Mouse (Mus musculus) heart, embryonic 15.5 days (tissue): ENCODE data around the gene Utp20. TPM values are rescaled to one million over a fixed set of nuclear protein-coding genes. Genes with fewer than 3 reads are reported as not detected.
A peak's percentile ranks its signal among the peaks of the same experiment; 100 is the strongest.
"Not testable (repeated sequence)": the region's sequence is repeated elsewhere in the genome, so short reads cannot be mapped to it uniquely, and the experiment has no call there.

Source experiments
- ATAC-seq: fragments of 200-750 bp; cut with Nextera tagmentation; replicated peaks from 2 replicates; pipeline ENCODE4 v1.8.0; 2017; ENCODE audit warnings: low read depth, moderate TSS enrichment; ENCODE audit not compliant: insufficient number of reproducible peaks, insufficient read depth, low FRiP score
- H3K27ac ChIP-seq: fragments of 300-500 bp; sonication (generic); 2 replicates; pipeline ENCODE4 v1.5.1; 2015; ENCODE audit warnings: mild to moderate bottlenecking, inconsistent platforms
- H3K27me3 ChIP-seq: fragments of 300-500 bp; sonication (generic); 2 replicates; pipeline ENCODE4 v1.6.1; 2015; ENCODE audit warnings: inconsistent platforms
- H3K36me3 ChIP-seq: fragments of 300-500 bp; sonication (generic); 2 replicates; pipeline ENCODE4 v1.6.1; 2015; ENCODE audit warnings: mild to moderate bottlenecking, inconsistent platforms
- H3K4me1 ChIP-seq: fragments of 300-500 bp; sonication (generic); replicated peaks from 2 replicates; pipeline ENCODE4 v1.6.1; 2015; ENCODE audit warnings: inconsistent platforms
- H3K4me2 ChIP-seq: fragments of 300-500 bp; sonication (generic); 2 replicates; pipeline ENCODE4 v1.6.1; 2015; ENCODE audit warnings: inconsistent platforms, mild to moderate bottlenecking, moderate library complexity
- H3K4me3 ChIP-seq: fragments of 300-500 bp; sonication (generic); 2 replicates; pipeline ENCODE4 v1.5.1; 2015; ENCODE audit warnings: mild to moderate bottlenecking, inconsistent platforms
- H3K9ac ChIP-seq: fragments of 300-500 bp; sonication (generic); 2 replicates; pipeline ENCODE4 v1.6.1; 2015; ENCODE audit warnings: mild to moderate bottlenecking, inconsistent platforms
- H3K9me3 ChIP-seq: fragments of 300-500 bp; sonication (generic); replicated peaks from 2 replicates; pipeline ENCODE4 v1.6.1; 2016; ENCODE audit warnings: inconsistent platforms
- WGBS: fragments of 180-500 bp; shearing (Covaris S2); methylation state at CpG from one replicate; pipeline ENCODE4 v1.1.7; 2015; ENCODE audit warnings: mixed read lengths; 5-methylcytosine and 5-hydroxymethylcytosine counted together
- polyA plus RNA-seq: library from polyadenylated mRNA; unstranded; fragments of >200 nt; fragmentation: Nextera tagmentation; extraction: Ambion mirVana; gene quantifications from 2 replicates; pipeline ENCODE4 v1.2.1, GENCODE M21; 2015

The Utp20 gene
- polyA plus RNA-seq, 1 experiment from 2014 or later = 7.1 TPM

- H3K27ac ChIP-seq, H3K4me1 ChIP-seq, H3K27me3 ChIP-seq, ATAC-seq, H3K9me3 ChIP-seq, H3K36me3 ChIP-seq: not testable (repeated sequence)
- Histone ChIP-seq H3K4me2 (peak overlapping the region; percentile 85), H3K4me3 (peak overlapping the region; percentile 97), H3K9ac (peak overlapping the region; percentile 69)
- WGBS = 3% methylated on average over 6 of the region's 6 CpGs
Measured at GRCm38 (mm10) chr10:88826947-88827306, 323 bp upstream of the Utp20 start.

- Histone ChIP-seq H3K4me3 (no peak overlapping the region), H3K4me2 (no peak overlapping the region), H3K27me3 (no peaks in the 10 kb centered on the region), H3K27ac (no peak overlapping the region), H3K36me3 (peaks cover 69% of the 10 kb centered on the region), H3K4me1 (no peaks in the 10 kb centered on the region), H3K9ac (no peak overlapping the region), H3K9me3 (no peaks in the 10 kb centered on the region)
- 90% methylated on average over 5 of the region's 5 CpGs for WGBS
- no peak for ATAC-seq
Measured at GRCm38 (mm10) chr10:88817335-88817734, 9.3 kb downstream of the Utp20 start.

DNA sequence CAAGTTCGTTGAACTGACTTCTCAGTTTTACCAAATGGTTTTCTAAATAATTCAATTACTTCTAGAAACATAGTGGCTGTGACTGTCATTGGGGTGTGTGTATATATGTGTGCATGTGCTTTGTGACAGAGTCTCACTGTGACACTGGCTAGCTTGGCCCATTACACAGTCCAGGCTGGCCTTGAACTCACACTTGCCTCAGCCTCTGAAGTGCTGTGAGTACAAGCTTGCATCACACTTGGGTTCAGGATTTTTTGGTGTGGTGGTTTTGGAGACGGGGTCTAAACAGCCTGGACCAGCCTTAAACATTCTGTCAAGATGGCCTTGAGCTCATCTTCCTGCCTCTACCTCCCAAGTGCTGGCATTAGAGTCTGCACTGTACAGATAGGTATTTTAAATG is 11.3 kb downstream of the Utp20 start:
- Histone ChIP-seq H3K9me3 (no peaks in the 10 kb centered on the region), H3K27me3 (no peaks in the 10 kb centered on the region), H3K4me3 (no peak overlapping the region), H3K4me1 (no peaks in the 10 kb centered on the region), H3K9ac (no peak overlapping the region), H3K27ac (no peak overlapping the region), H3K36me3 (peaks cover 75% of the 10 kb centered on the region), H3K4me2 (no peak overlapping the region)
- WGBS = 90% methylated on average over 2 of the region's 2 CpGs
- no peak for ATAC-seq

DNA sequence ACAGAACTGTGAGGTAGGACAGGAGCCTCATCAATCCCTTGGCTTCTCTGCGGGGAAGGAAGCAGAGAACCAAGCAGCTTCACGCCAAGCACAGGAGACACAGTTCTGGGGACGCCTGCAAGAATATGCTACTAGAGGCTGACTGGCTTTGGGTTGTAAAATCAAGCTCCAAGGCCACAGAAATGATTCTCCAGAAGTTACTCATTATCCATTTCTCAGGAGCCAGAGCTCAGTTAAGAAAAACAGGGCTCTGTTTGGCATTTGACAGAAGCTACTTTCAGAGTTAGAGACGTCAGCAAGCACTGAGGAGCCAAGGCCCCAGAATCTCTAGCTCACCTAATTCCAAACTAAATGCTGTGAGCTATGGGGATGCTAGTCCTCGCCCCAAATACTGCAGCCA is 14.9 kb downstream of the Utp20 start:
- no peaks in the 10 kb centered on the region for H3K9me3 ChIP-seq
- no peak overlapping the region for H3K27ac ChIP-seq
- H3K36me3 ChIP-seq = peaks cover 84% of the 10 kb centered on the region
- WGBS = 89% methylated on average over 5 of the region's 5 CpGs
- H3K4me2 ChIP-seq = no peak overlapping the region
- no peak overlapping the region for H3K9ac ChIP-seq
- no peaks in the 10 kb centered on the region for H3K4me1 ChIP-seq
- ATAC-seq = no peak
- H3K4me3 ChIP-seq = no peak overlapping the region
- H3K27me3 ChIP-seq = no peaks in the 10 kb centered on the region

- Histone ChIP-seq H3K9me3 (no peaks in the 10 kb centered on the region), H3K9ac (no peak overlapping the region), H3K4me2 (no peak overlapping the region), H3K4me3 (no peak overlapping the region), H3K4me1 (no peaks in the 10 kb centered on the region), H3K27ac (no peak overlapping the region), H3K27me3 (no peaks in the 10 kb centered on the region), H3K36me3 (peaks cover 51% of the 10 kb centered on the region)
- no peak for ATAC-seq
- WGBS = 85% methylated on average over 3 of the region's 3 CpGs
Measured at GRCm38 (mm10) chr10:88802236-88802635, 24.4 kb downstream of the Utp20 start.

DNA sequence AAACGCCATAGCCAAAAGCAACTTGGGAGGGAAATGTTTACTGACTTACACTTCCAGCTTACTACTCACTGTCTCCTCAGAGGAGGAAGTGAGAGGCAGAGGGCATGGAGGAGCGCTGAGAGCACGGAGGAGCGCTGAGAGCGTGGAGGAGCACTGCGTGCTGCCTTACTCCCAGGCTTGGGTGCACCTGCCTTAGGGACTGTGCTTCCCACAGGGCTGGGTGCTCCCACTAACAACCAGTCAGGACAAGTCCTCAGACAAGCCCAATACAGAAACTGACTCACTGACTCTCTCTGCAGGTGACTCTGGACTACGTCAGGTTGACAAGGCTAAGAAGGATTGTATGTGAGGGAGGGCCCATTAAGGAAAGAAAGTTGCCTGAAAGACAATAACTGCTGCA is 27.2 kb downstream of the Utp20 start:
- Histone ChIP-seq H3K36me3 (peaks cover 37% of the 10 kb centered on the region), H3K4me2 (no peak overlapping the region), H3K4me1 (no peaks in the 10 kb centered on the region), H3K4me3 (no peak overlapping the region), H3K9ac (no peak overlapping the region), H3K9me3 (no peaks in the 10 kb centered on the region), H3K27ac (no peak overlapping the region), H3K27me3 (no peaks in the 10 kb centered on the region)
- WGBS = 88% methylated on average over 7 of the region's 7 CpGs
- no peak for ATAC-seq

DNA sequence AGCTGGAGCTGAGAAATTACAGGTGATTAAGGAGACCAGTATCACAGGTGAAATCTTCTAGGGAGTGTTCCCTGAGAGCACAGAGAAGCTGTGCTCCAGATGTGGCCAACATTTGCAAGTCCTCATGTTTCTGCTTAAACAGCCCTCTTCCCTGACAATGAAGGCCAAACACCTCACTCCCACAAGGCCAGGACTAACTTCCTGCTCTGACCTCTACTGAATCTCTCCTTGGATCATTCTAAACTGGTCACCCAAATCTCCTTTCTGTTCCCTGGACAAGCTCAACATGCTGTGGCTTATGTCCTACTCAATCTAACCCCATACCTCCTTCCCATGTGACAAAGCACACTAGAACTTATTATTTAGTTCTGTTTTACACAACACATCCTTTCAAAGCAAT is 29.2 kb downstream of the Utp20 start:
- H3K4me2 ChIP-seq = no peak overlapping the region
- H3K36me3 ChIP-seq = peaks cover 43% of the 10 kb centered on the region
- ATAC-seq = no peak
- no peak overlapping the region for H3K27ac ChIP-seq
- no peaks in the 10 kb centered on the region for H3K9me3 ChIP-seq
- H3K9ac ChIP-seq = no peak overlapping the region
- H3K27me3 ChIP-seq = no peaks in the 10 kb centered on the region
- H3K4me1 ChIP-seq = no peaks in the 10 kb centered on the region
- H3K4me3 ChIP-seq = no peak overlapping the region

DNA sequence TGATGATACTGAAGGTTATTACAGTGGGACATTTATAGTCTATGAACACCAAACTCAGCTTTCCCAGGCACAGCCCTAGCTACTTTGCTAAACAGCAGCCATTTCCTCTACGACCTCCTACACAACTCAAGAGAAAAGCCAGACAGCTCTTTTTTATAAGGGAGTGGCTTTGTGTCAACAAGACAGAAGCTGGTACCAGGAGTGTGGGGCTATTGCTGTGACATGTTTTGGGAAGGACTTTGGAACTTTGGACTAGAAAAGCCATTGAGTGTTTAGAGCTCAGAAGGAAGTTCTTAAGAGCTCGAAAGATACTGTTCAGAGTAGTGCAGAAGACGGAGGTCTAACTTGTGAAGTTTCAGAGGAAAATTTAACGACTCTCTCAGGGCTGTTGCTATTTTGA is 29.7 kb downstream of the Utp20 start:
- no peak overlapping the region for H3K9ac ChIP-seq
- no peaks in the 10 kb centered on the region for H3K4me1 ChIP-seq
- peaks cover 45% of the 10 kb centered on the region for H3K36me3 ChIP-seq
- no peaks in the 10 kb centered on the region for H3K9me3 ChIP-seq
- no peak overlapping the region for H3K4me3 ChIP-seq
- no peaks in the 10 kb centered on the region for H3K27me3 ChIP-seq
- ATAC-seq = no peak
- H3K27ac ChIP-seq = no peak overlapping the region
- WGBS = 85% methylated on average over 4 of the region's 4 CpGs
- H3K4me2 ChIP-seq = no peak overlapping the region

- Histone ChIP-seq H3K27me3 (no peaks in the 10 kb centered on the region), H3K9me3 (no peaks in the 10 kb centered on the region), H3K4me2 (no peak overlapping the region), H3K9ac (no peak overlapping the region), H3K4me1 (no peaks in the 10 kb centered on the region), H3K36me3 (peaks cover 52% of the 10 kb centered on the region), H3K4me3 (no peak overlapping the region), H3K27ac (no peak overlapping the region)
- ATAC-seq = no peak
- WGBS = 86% methylated on average over 7 of the region's 7 CpGs
Measured at GRCm38 (mm10) chr10:88795226-88795625, 31.4 kb downstream of the Utp20 start.

- Histone ChIP-seq H3K4me1 (no peaks in the 10 kb centered on the region), H3K4me3 (no peak overlapping the region), H3K27ac (no peak overlapping the region), H3K36me3 (peaks cover 49% of the 10 kb centered on the region), H3K27me3 (no peaks in the 10 kb centered on the region), H3K4me2 (no peak overlapping the region), H3K9ac (no peak overlapping the region), H3K9me3 (no peaks in the 10 kb centered on the region)
- ATAC-seq = no peak
- WGBS = 89% methylated on average over 8 of the region's 8 CpGs
Measured at GRCm38 (mm10) chr10:88794606-88795005, 32.0 kb downstream of the Utp20 start.

DNA sequence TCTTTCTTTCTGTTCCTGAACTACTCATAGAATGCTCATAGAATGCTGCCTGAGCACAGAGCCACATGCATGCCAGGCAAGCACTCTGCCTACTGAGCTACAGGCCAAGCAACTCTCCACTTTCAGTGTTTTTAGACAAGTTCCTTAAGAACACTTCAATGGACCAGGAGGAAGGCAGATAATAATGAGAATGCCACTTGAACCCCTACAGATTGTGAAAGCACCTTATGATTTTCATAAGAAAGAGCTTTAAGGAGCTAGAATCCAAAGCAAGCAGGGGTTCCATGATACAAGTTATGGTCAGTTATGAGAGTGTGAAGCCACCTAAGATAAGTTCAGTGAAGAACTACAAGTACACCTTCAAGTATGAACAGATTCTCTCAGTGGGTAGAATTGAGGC is 32.9 kb downstream of the Utp20 start:
- no peak for ATAC-seq
- Histone ChIP-seq H3K36me3 (peaks cover 45% of the 10 kb centered on the region), H3K27ac (no peak overlapping the region), H3K9me3 (no peaks in the 10 kb centered on the region), H3K27me3 (no peaks in the 10 kb centered on the region), H3K9ac (no peak overlapping the region), H3K4me2 (no peak overlapping the region), H3K4me3 (no peak overlapping the region), H3K4me1 (no peaks in the 10 kb centered on the region)

- H3K27ac ChIP-seq = no peak overlapping the region
- no peaks in the 10 kb centered on the region for H3K27me3 ChIP-seq
- WGBS = 83% methylated on average over 5 of the region's 5 CpGs
- H3K9me3 ChIP-seq = no peaks in the 10 kb centered on the region
- H3K36me3 ChIP-seq = peaks cover 30% of the 10 kb centered on the region; the same call in 1 of the 2 replicates
- no peak overlapping the region for H3K9ac ChIP-seq
- H3K4me2 ChIP-seq = no peak overlapping the region
- H3K4me3 ChIP-seq = no peak overlapping the region
- ATAC-seq = no peak
- no peaks in the 10 kb centered on the region for H3K4me1 ChIP-seq
Measured at GRCm38 (mm10) chr10:88784513-88784931, 42.1 kb downstream of the Utp20 start.

GRCm38 (mm10) chr10:88783941-88784340 is 42.7 kb downstream of the Utp20 start:
- no peak overlapping the region for H3K27ac ChIP-seq
- H3K4me2 ChIP-seq = no peak overlapping the region
- no peak for ATAC-seq
- H3K36me3 ChIP-seq = peaks cover 34% of the 10 kb centered on the region; the same call in 1 of the 2 replicates
- no peaks in the 10 kb centered on the region for H3K9me3 ChIP-seq
- 91% methylated on average over 5 of the region's 5 CpGs for WGBS
- no peak overlapping the region for H3K4me3 ChIP-seq
- H3K9ac ChIP-seq = no peak overlapping the region
- no peaks in the 10 kb centered on the region for H3K4me1 ChIP-seq
- no peaks in the 10 kb centered on the region for H3K27me3 ChIP-seq
